Mouse (Mus musculus): ENCODE data around the gene D130043K22Rik. TPM values are rescaled to one million over a fixed set of nuclear protein-coding genes. Genes with fewer than 3 reads are reported as not detected.

D130043K22Rik gene
- polyA plus RNA-seq, 1 experiment = not detected

DNA sequence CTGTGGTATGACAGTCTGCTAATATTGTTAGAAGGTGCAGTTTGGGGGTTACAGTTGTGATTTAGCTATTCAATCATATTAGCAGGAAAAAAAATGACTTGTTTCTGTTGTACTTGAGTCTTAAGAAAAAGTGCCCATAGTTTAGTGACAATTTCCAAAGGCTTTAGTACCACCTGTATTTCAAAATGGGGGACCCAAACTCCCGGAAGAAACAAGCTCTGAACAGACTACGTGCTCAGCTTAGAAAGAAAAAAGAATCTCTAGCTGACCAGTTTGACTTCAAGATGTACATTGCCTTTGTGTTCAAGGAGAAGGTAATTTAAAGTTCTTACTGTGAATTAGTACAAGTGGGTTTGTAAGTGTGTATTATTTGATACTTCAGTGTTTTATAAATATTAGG, 41.7 kb upstream of the D130043K22Rik start:
- peaks cover 1% of the 10 kb centered on the region; the same call in 1 of the 2 replicates for H3K4me1 ChIP-seq (ENCODE audit: control insufficient read depth, insufficient read depth, low read length)
- peak overlapping the region; percentile 61 for H3K4me3 ChIP-seq (replicated peaks; ENCODE audit: control insufficient read depth, low read depth, low read length)
- WGBS = 7% methylated on average over 2 of the region's 2 CpGs
- H3K27ac ChIP-seq (ENCODE audit: control insufficient read depth, insufficient read depth, low read depth, low read length, poor library complexity) = no peak overlapping the region
- no peak for TF ChIP-seq CTCF (IDR thresholded peaks at IDR 0.05; ENCODE audit: control insufficient read depth, insufficient read depth, low read length)
- no peak for TF ChIP-seq POLR2A (IDR thresholded peaks at IDR 0.05; ENCODE audit: borderline replicate concordance, control insufficient read depth, low read depth, low read length)

DNA sequence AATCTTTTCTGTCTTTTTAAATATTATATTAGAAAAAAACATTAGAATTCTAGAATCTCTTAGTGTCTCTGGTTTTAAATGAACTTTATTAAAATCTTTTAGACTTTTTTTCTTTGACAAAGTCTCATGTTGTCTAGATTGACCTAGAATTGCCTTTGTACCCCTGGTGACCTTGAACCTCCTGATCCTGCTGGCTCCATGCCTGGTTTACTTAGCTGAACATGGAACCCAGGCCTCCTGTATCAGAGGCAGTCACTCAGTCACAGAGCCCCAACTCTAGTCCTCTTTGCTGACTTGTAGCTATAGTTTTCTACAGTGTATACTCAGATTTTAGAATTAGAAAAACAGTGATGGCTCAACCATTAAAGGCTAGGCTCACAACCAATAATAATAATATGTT, 38.9 kb upstream of the D130043K22Rik start:
- Histone ChIP-seq H3K27ac (ENCODE audit: control insufficient read depth, insufficient read depth, low read depth, low read length, poor library complexity) (no peak overlapping the region), H3K4me3 (replicated peaks; ENCODE audit: control insufficient read depth, low read depth, low read length) (no peak overlapping the region), H3K4me1 (ENCODE audit: control insufficient read depth, insufficient read depth, low read length) (peaks cover 1% of the 10 kb centered on the region; the same call in 1 of the 2 replicates)
- TF ChIP-seq POLR2A (IDR thresholded peaks at IDR 0.05; ENCODE audit: borderline replicate concordance, control insufficient read depth, low read depth, low read length) (no peak), CTCF (IDR thresholded peaks at IDR 0.05; ENCODE audit: control insufficient read depth, insufficient read depth, low read length) (no peak)

GRCm38 (mm10) chr13:24812521-24812920, 32.4 kb upstream of the D130043K22Rik start:
- TF ChIP-seq POLR2A (IDR thresholded peaks at IDR 0.05; ENCODE audit: borderline replicate concordance, control insufficient read depth, low read depth, low read length) = no peak
- TF ChIP-seq CTCF (IDR thresholded peaks at IDR 0.05; ENCODE audit: control insufficient read depth, insufficient read depth, low read length) = no peak
- 98% methylated on average over 2 of the region's 2 CpGs for WGBS
- H3K4me3 ChIP-seq (replicated peaks; ENCODE audit: control insufficient read depth, low read depth, low read length) = no peak overlapping the region
- no peaks in the 10 kb centered on the region for H3K4me1 ChIP-seq (ENCODE audit: control insufficient read depth, insufficient read depth, low read length)
- H3K27ac ChIP-seq (ENCODE audit: control insufficient read depth, insufficient read depth, low read depth, low read length, poor library complexity) = no peak overlapping the region

DNA sequence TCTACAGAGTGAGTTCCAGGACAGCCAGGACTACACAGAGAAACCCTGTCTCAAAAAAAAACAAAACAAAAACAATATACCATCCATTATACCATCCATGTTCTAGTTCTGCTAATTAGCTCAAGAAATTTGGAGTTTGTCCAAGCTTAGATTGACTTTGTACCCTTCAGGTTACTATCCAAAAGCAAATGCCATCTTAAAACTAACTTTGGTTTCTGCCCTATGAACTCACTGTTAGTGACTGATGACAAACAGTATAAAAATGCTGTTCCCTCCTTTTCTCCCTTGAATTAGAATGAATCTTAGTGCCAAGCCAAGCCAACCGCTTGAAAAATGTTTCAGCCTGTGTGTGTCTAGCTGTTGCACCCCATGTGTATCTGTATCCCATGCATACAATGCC, 30.3 kb upstream of the D130043K22Rik start:
- 97% methylated on average over 1 of the region's 1 CpGs for WGBS
- Histone ChIP-seq H3K4me1 (ENCODE audit: control insufficient read depth, insufficient read depth, low read length) (no peaks in the 10 kb centered on the region), H3K27ac (ENCODE audit: control insufficient read depth, insufficient read depth, low read depth, low read length, poor library complexity) (no peak overlapping the region), H3K4me3 (replicated peaks; ENCODE audit: control insufficient read depth, low read depth, low read length) (no peak overlapping the region)
- no peak for TF ChIP-seq CTCF (IDR thresholded peaks at IDR 0.05; ENCODE audit: control insufficient read depth, insufficient read depth, low read length)
- TF ChIP-seq POLR2A (IDR thresholded peaks at IDR 0.05; ENCODE audit: borderline replicate concordance, control insufficient read depth, low read depth, low read length) = no peak

GRCm38 (mm10) chr13:24816125-24817092, 28.5 kb upstream of the D130043K22Rik start:
- Histone ChIP-seq H3K27ac (ENCODE audit: control insufficient read depth, insufficient read depth, low read depth, low read length, poor library complexity) (no peak overlapping the region), H3K4me3 (replicated peaks; ENCODE audit: control insufficient read depth, low read depth, low read length) (no peak overlapping the region), H3K4me1 (ENCODE audit: control insufficient read depth, insufficient read depth, low read length) (no peaks in the 10 kb centered on the region)
- WGBS = 82% methylated on average over 4 of the region's 4 CpGs
- TF ChIP-seq CTCF (IDR thresholded peaks at IDR 0.05; ENCODE audit: control insufficient read depth, insufficient read depth, low read length) (no peak), POLR2A (IDR thresholded peaks at IDR 0.05; ENCODE audit: borderline replicate concordance, control insufficient read depth, low read depth, low read length) (no peak)

GRCm38 (mm10) chr13:24819931-24820330, 25.0 kb upstream of the D130043K22Rik start:
- no peak overlapping the region for H3K4me3 ChIP-seq (replicated peaks; ENCODE audit: control insufficient read depth, low read depth, low read length)
- WGBS = 76% methylated on average over 1 of the region's 1 CpGs
- TF ChIP-seq CTCF (IDR thresholded peaks at IDR 0.05; ENCODE audit: control insufficient read depth, insufficient read depth, low read length) (no peak), POLR2A (IDR thresholded peaks at IDR 0.05; ENCODE audit: borderline replicate concordance, control insufficient read depth, low read depth, low read length) (no peak)
- H3K27ac ChIP-seq (ENCODE audit: control insufficient read depth, insufficient read depth, low read depth, low read length, poor library complexity) = no peak overlapping the region
- no peaks in the 10 kb centered on the region for H3K4me1 ChIP-seq (ENCODE audit: control insufficient read depth, insufficient read depth, low read length)

- H3K27ac ChIP-seq (ENCODE audit: control insufficient read depth, insufficient read depth, low read depth, low read length, poor library complexity) = no peak overlapping the region
- WGBS = 84% methylated on average over 16 of the region's 16 CpGs
- no peak overlapping the region for H3K4me3 ChIP-seq (replicated peaks; ENCODE audit: control insufficient read depth, low read depth, low read length)
- TF ChIP-seq CTCF (IDR thresholded peaks at IDR 0.05; ENCODE audit: control insufficient read depth, insufficient read depth, low read length) (no peak), POLR2A (IDR thresholded peaks at IDR 0.05; ENCODE audit: borderline replicate concordance, control insufficient read depth, low read depth, low read length) (no peak)
- no peaks in the 10 kb centered on the region for H3K4me1 ChIP-seq (ENCODE audit: control insufficient read depth, insufficient read depth, low read length)
Measured at GRCm38 (mm10) chr13:24822663-24823343, 22.1 kb upstream of the D130043K22Rik start.

GRCm38 (mm10) chr13:24824647-24825046, 20.3 kb upstream of the D130043K22Rik start:
- no peak overlapping the region for H3K27ac ChIP-seq (ENCODE audit: control insufficient read depth, insufficient read depth, low read depth, low read length, poor library complexity)
- no peak overlapping the region for H3K4me3 ChIP-seq (replicated peaks; ENCODE audit: control insufficient read depth, low read depth, low read length)
- no peaks in the 10 kb centered on the region for H3K4me1 ChIP-seq (ENCODE audit: control insufficient read depth, insufficient read depth, low read length)
- no peak for TF ChIP-seq CTCF (IDR thresholded peaks at IDR 0.05; ENCODE audit: control insufficient read depth, insufficient read depth, low read length)
- TF ChIP-seq POLR2A (IDR thresholded peaks at IDR 0.05; ENCODE audit: borderline replicate concordance, control insufficient read depth, low read depth, low read length) = no peak
- 93% methylated on average over 4 of the region's 4 CpGs for WGBS
